Mouse (Mus musculus): ENCODE measurements around the gene Tnfsf13.
"Not testable (repeated sequence)": the region's sequence is repeated elsewhere in the genome, so short reads cannot be mapped to it uniquely, and the experiment has no call there.

Tnfsf13 gene

DNA sequence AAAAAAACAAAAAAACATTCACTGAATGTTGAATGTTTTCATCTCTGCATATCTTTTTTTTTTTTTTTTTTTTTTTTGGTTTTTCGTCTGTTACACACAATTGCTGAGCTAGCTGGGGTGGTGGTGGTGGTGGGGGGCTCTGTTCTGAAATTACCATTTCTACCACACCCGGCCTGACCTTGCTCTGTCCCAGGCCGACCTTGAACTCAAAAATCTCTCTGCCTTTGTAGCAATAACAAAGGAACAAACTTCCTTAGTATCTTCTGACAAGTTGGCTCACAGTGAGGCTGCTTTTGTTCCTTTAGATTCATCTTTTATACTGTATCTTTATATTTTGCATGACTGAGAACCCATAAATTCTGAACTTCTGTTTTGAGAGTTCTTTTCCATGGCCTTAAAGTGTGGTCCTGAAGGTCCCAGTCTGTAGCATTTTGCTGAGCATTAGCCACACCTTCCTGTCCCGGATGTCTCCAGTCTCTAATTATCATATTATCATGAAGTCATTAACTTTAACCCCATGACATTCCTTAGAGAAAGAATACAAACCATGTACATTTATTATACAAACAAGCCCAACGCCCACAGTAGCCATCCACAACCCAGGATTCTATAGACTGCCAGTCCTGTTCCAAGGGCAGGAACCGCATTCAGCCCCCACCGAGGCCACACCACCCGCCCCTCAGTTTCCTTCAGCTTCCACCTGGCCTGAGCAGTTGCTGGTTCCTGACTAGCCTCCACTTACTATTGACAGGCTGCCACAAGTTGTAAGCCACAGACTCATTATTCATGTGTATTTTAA lies 18.4 kb upstream of the Tnfsf13 start:
- peak; percentile 92 for DNase-seq (ENCODE audit: low read depth, low spot score)

GRCm38 (mm10) chr11:69703381-69703780 lies 17.8 kb upstream of the Tnfsf13 start:
- DNase-seq (ENCODE audit: low read depth, low spot score) = not testable (repeated sequence)

GRCm38 (mm10) chr11:69702886-69703285 lies 17.3 kb upstream of the Tnfsf13 start:
- not testable (repeated sequence) for DNase-seq (ENCODE audit: low read depth, low spot score)

DNA sequence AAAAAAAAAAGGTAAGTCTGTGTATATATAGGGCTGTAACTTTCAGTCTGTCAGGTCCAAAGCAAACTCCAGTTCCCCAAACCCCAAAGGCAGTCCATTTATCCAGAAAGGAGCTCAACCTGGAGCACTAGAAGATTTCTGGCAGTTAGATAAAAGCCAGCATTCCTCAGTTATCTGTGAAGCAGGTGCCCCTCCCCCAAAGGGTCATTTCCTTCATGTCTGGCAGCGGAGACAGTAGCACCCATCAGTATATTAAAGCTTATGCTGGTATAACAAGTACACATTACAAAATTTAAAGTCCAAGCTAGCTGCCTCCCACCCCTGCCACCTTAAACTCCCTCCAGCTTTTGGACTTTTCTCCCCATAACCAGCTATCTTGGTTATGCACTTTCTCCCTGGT lies 14.0 kb upstream of the Tnfsf13 start:
- DNase-seq (ENCODE audit: low read depth, low spot score) = no peak

DNA sequence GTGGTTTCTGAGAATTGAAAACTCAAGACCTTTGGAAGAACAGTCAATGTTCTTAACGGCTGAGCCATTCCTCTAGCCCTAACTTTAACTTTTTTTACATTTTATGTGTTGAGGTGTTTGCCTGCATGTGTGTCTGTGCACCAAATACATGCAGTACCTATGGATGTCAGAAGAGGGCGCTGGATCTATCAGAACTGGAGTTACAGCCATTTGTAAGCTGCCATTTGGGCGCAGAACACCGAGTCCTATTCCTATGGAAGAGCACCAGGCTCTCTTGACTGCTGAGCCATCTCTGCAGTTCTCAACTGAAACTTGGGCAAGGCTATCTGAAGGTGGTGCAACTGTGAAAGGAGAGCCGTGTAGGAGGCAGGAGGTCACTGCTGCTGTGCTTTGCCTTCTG lies 13.0 kb upstream of the Tnfsf13 start:
- DNase-seq (ENCODE audit: low read depth, low spot score) = peak; percentile 91

- DNase-seq (ENCODE audit: low read depth, low spot score) = no peak
Observed at GRCm38 (mm10) chr11:69697396-69697795, 11.8 kb upstream of the Tnfsf13 start.

- DNase-seq (ENCODE audit: low read depth, low spot score) = no peak
Observed at GRCm38 (mm10) chr11:69695361-69696181, 10.0 kb upstream of the Tnfsf13 start, which contains the start of the genes Tnfsf12 and Tnfsfm13. Gene Tnfsf12 (minus strand): TSS chr11:69695849. Gene Tnfsfm13 (minus strand): TSS chr11:69696098.

DNA sequence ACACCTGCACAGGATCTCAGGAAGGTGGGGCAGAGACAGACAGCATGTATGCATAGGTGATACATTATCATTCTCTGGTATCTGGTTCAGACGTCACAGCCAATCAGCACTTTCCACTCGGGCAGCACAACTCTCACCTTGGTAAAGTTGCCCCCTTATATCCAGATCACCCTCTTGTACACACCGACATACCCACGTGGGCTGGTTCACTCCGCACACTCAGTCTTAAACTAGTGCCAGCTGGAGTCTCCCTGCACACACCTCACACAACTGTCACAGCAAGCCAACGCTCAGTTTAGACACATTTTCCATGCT lies 9.4 kb upstream of the Tnfsf13 start:
- DNase-seq (ENCODE audit: low read depth, low spot score) = no peak

- no peak for DNase-seq (ENCODE audit: low read depth, low spot score)
Observed at GRCm38 (mm10) chr11:69693421-69693965, 7.9 kb upstream of the Tnfsf13 start.

DNA sequence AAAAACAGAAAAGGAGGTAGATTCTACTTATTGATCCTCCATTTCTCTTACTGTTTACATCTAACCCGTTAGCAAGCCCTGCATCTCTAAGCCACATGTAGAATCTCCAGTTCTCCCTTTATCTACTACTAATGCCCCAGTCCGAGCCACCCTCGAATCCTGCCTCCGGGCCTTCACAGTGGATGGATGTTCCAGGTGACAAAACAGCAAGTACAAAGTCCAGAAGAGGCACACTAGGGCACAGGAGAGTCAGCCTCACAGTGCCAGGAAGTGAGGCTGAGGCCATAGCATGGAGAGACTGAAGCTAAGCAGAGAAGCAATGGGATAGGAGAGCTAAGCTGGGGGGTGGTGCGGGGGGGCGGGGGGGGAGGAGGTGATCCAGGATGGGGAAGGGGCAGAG lies 7.3 kb upstream of the Tnfsf13 start:
- DNase-seq (ENCODE audit: low read depth, low spot score) = no peak

DNA sequence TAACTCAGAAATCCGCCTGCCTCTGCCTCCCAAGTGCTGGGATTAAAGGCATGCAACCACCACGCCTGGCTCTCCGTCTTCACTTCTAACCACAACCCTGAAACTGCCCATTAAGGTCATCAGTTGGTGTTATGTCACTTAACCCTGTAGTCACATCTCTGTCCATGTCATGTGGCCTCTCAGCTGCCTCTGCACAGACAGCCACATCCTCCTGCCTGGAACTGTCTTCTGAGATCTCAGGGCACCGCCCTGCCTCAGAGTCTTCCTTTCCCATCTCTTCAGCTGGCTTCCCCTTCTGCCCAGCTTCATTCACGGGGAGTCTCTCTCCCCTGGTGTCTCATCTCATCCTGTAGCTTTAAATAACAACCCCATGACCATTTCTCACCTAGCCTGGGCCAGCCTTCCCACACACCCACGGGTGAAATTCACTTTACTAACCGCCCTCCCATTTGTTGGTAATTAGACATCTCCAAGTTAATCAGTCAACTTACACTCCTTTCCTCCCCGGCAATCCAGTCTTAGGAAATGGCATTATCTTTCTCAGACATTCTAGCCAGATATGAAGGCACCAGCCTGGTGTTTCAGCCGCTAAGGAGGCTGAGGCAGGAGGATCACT lies 6.7 kb upstream of the Tnfsf13 start:
- DNase-seq (ENCODE audit: low read depth, low spot score) = no peak

DNA sequence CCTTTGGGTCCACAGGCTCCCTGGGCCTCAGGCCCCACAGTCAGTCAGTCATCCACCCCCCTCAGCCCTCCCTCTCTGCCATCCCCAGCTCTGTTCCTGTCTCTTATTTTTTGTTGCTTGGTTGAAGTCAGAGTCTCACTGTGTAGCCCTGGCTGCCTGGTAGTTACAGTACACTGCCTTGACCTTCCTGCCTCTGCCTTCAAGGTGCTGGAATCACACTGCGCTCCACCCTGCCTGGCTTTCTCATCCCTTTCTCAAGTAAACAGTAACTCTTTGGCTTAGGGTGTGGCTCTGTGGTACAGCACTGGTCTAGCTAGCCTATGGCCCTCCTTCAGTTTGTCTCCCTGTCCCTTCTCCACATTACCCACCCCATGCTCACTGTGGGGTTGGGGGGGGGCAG lies 4.3 kb upstream of the Tnfsf13 start:
- peak; percentile 67 for DNase-seq (ENCODE audit: low read depth, low spot score)

DNA sequence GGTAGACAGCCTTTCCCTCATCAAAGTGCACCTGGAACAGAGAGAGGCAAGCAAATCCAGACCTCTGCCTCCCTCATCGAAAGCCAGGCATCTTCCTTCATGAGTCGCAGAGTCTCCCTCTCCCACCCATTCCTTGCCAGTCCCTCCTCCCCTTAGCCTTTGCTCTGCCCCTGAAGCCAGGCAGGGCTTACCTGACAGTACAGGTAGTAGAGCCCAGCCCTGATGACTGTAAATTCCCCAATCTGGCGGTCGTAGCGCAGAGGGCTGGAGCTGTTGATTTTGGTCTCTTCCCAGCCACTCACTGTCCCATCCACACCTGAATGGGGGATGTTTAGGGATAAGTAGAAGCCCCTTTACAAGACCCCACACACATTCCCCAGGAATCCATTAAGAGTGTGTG lies 1.5 kb upstream of the Tnfsf13 start:
- DNase-seq (ENCODE audit: low read depth, low spot score) = no peak

GRCm38 (mm10) chr11:69686377-69686776 lies 793 bp upstream of the Tnfsf13 start:
- DNase-seq (ENCODE audit: low read depth, low spot score) = peak; percentile 60

DNA sequence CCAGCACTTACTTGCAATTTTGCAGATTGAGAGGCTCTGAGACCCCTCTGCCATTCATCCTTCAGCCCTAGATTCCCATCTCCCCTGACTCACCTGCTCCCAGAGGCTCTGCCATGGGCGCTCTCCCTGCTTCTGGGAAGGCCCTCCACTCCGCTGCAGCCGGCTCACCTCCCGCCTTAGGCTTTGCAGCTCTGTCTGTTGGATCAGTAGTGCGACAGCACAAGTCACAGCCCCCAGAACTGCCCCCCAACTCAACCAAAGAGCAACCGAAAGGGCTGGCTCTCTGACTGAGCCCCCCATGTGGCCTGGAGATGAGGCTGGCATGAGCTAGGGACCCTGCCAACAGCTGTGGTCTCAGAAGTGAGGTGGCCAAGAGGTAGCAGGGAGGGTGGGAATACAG lies 648 bp downstream of the Tnfsf13 start:
- no peak for DNase-seq (ENCODE audit: low read depth, low spot score)

- DNase-seq (ENCODE audit: low read depth, low spot score) = no peak
Observed at GRCm38 (mm10) chr11:69684128-69684745, 1.3 kb downstream of the Tnfsf13 start.

- no peak for DNase-seq (ENCODE audit: low read depth, low spot score)
Observed at GRCm38 (mm10) chr11:69683576-69683975, 2.0 kb downstream of the Tnfsf13 start.

DNA sequence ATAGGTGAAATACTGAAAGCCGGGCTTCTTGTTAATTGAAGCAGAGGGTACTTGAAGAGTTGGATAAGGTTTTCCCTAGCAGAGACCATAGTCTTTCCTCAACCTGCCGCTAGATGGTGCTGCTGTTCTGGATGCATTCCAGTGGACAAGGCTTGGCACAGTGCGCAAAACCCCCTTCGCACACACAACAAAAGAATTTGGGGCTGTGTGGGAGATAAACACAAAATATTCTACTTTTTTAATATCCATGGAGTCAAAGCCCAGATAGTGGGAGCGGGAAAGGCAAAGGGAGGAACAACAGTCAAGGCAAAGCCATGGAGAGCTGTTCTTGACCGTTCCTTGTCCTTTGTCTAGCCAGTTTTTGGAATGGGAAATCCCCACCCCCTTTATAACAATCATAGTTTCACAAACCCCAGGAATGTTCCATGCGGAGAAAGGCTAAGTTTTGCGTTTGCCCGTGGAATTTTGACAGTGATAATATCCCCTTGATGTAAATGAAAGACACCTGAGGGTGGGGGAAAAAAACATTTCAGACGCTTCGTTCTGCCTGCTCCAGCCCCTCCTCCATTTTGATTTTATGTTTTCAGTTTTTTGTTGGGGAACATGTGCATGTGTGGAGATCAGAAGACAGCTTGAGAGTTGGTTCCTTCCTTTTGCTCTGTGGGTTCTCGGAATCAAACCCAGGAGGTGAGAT lies 2.6 kb downstream of the Tnfsf13 start:
- DNase-seq (ENCODE audit: low read depth, low spot score) = peak; percentile 94

GRCm38 (mm10) chr11:69682209-69682839 lies 3.3 kb downstream of the Tnfsf13 start:
- no peak for DNase-seq (ENCODE audit: low read depth, low spot score)

Data from ZHBTc4 (cell line).